Mouse (Mus musculus): ENCODE results near the gene Nbeal2. TPM values are rescaled to one million over a fixed set of nuclear protein-coding genes. Genes with fewer than 3 reads are reported as not detected.

Gene Nbeal2
- polyA plus RNA-seq (2017; shearing (Covaris generic)), result 32.5 TPM

GRCm38 (mm10) chr9:110653655-110654461 is at the start of gene Nbeal2:
Gene Nbeal2, minus strand, starts transcription at chr9:110654161.

GRCm38 (mm10) chr9:110656249-110657221 is 2.6 kb upstream of the Nbeal2 start, which contains the start of gene Ccdc12:
Gene Ccdc12, plus strand, starts transcription at chr9:110656503.

GRCm38 (mm10) chr9:110624361-110625166 is 29.4 kb downstream of the Nbeal2 start, which contains the start of gene Nradd:
Gene Nradd, minus strand, starts transcription at chr9:110624452.

Other genes starting within 250 kb of the Nbeal2 start
- gene Ptpn23, start 245.9 kb downstream of the Nbeal2 start, polyA plus RNA-seq (2017; shearing (Covaris generic)), result 4.8 TPM
- gene Ngp, start 234.4 kb downstream of the Nbeal2 start, polyA plus RNA-seq (2017; shearing (Covaris generic)), result not detected
- 12.9 TPM for gene Klhl18, start 177.5 kb downstream of the Nbeal2 start, polyA plus RNA-seq (2017; shearing (Covaris generic))
- 0.34 TPM for gene Kif9, start 177.2 kb downstream of the Nbeal2 start, polyA plus RNA-seq (2017; shearing (Covaris generic))
- 44.2 TPM for gene Setd2, start 121.6 kb downstream of the Nbeal2 start, polyA plus RNA-seq (2017; shearing (Covaris generic))
- 1.3 TPM for gene Nradd, start 29.7 kb downstream of the Nbeal2 start, polyA plus RNA-seq (2017; shearing (Covaris generic))
- 178 TPM for gene Ccdc12, start 2.3 kb upstream of the Nbeal2 start, polyA plus RNA-seq (2017; shearing (Covaris generic))
- gene Myl3, start 87.7 kb upstream of the Nbeal2 start, polyA plus RNA-seq (2017; shearing (Covaris generic)), result not detected
- gene Pth1r, start 93.0 kb upstream of the Nbeal2 start, polyA plus RNA-seq (2017; shearing (Covaris generic)), result not detected
- gene Prss42, start 144.0 kb upstream of the Nbeal2 start, polyA plus RNA-seq (2017; shearing (Covaris generic)), result not detected
- gene Prss44, start 159.8 kb upstream of the Nbeal2 start, polyA plus RNA-seq (2017; shearing (Covaris generic)), result not detected
- not detected for gene Prss43, start 172.5 kb upstream of the Nbeal2 start, polyA plus RNA-seq (2017; shearing (Covaris generic))
- not detected for gene Prss45, start 180.4 kb upstream of the Nbeal2 start, polyA plus RNA-seq (2017; shearing (Covaris generic))
- gene Prss46, start 190.3 kb upstream of the Nbeal2 start, polyA plus RNA-seq (2017; shearing (Covaris generic)), result not detected
- gene Prss50, start 203.8 kb upstream of the Nbeal2 start, polyA plus RNA-seq (2017; shearing (Covaris generic)), result not detected
- 175 TPM for gene Als2cl, start 225.7 kb upstream of the Nbeal2 start, polyA plus RNA-seq (2017; shearing (Covaris generic))
- 24.9 TPM for gene Tmie, start 226.0 kb upstream of the Nbeal2 start, polyA plus RNA-seq (2017; shearing (Covaris generic))